Comparison of ENCODE assay signal across 8 mouse cellular contexts in genomic region chr16:23515766-23516165, GRCm38 (mm10). TPM values are rescaled to one million over a fixed set of nuclear protein-coding genes. Genes with fewer than 3 reads are reported as not detected.
A peak's percentile ranks its signal among the peaks of the same experiment; 100 is the strongest.
DNase-seq lines count a peak whose midpoint lies in the region; TF ChIP-seq lines count a peak whose summit lies in the region.
"Had no signal": no experiment of that assay in that cellular context is flagged by ENCODE, and none has a peak within 500 bp of the region (broad histone marks: within the 10 kb centered on the region; RNA-seq: fewer than 3 reads in every experiment).

No protein-coding gene starts in this region.

- H3K27ac ChIP-seq in layer of hippocampus, adult 2 months: no peak overlapping the region
- peak overlapping the region; percentile 92 for H3K27ac ChIP-seq in gastrocnemius, adult 2 months

- intact Hi-C loops in gastrocnemius, adult 2 months (cut with DNase I): no loop called here

- no peak for TF ChIP-seq CTCF in layer of hippocampus, adult 2 months (conservative IDR thresholded peaks at IDR 0.05)
- no peak for TF ChIP-seq CTCF in gastrocnemius, adult 2 months (IDR thresholded peaks at IDR 0.05)

- H3K4me3 ChIP-seq in layer of hippocampus, adult 2 months: no peak overlapping the region
- H3K4me3 ChIP-seq in gastrocnemius, adult 2 months: no peak overlapping the region
- H3K4me3 ChIP-seq: erythroblast, embryonic 14.5 days had no signal

- peak; percentile 72 for DNase-seq in layer of hippocampus, adult 11-12 months (ENCODE audit: low spot score)
- DNase-seq in layer of hippocampus, adult 2 months (ENCODE audit: low spot score in 2 of 2): no peak
- peak; percentile 81 for DNase-seq in adrenal gland, adult 2 months
- DNase-seq in gastrocnemius, adult 2 months: peak; percentile 88
- peak; percentile 89 for DNase-seq in kidney, postnatal 25 days
- no peak for DNase-seq in natural killer cell, adult 2 months (ENCODE audit: low spot score in 2 of 2)
- no peak for DNase-seq in urinary bladder, adult 18-20 months (ENCODE audit: low spot score in 2 of 2)

RNA-seq across cellular contexts. Expression of gene Rtp4, which starts 4.3 kb away (rescaled TPM):
- 1 to 10 TPM; 1.6 to 1.9 TPM for total RNA-seq in layer of hippocampus, adult 2 months (2021)
- total RNA-seq in adrenal gland, adult 2 months (2021): 10 to 100 TPM; 10.2 to 11.1 TPM
- polyA plus RNA-seq in adrenal gland, adult 2 months (2012; rRNA removed): 7.4 and 15.3 TPM in 2 replicates
- total RNA-seq in gastrocnemius, adult 2 months (2021): 1 to 10 TPM in 1 of 2 experiments, under 1 TPM in 1; 0.79 to 1.8 TPM

RNA-seq across cellular contexts. Expression of gene Masp1, which starts 4.8 kb away (rescaled TPM):
- 10 to 100 TPM; 12.4 to 12.6 TPM for total RNA-seq in layer of hippocampus, adult 2 months (2021)
- total RNA-seq in adrenal gland, adult 2 months (2021): 100 to 1,000 TPM in 1 of 2 experiments, 10 to 100 TPM in 1; 46.1 to 169 TPM
- polyA plus RNA-seq in adrenal gland, adult 2 months (2012; rRNA removed): 33.8 and 67.9 TPM in 2 replicates
- 10 to 100 TPM in 1 of 2 experiments, 1 to 10 TPM in 1; 7.7 to 18.7 TPM for total RNA-seq in gastrocnemius, adult 2 months (2021)
- polyA plus RNA-seq: erythroblast, embryonic 14.5 days had no signal

Comparison
In these comparisons a context has a peak if more than half of its experiments do, and no peak if none do; other contexts are left out.
1. DNase-seq: peak in layer of hippocampus, adult 11-12 months (single experiment), adrenal gland, adult 2 months (single experiment), gastrocnemius, adult 2 months (single experiment) and kidney, postnatal 25 days (2 of 2); none in layer of hippocampus, adult 2 months (0 of 2), natural killer cell, adult 2 months (0 of 2) and urinary bladder, adult 18-20 months (0 of 2).